Mouse (Mus musculus) left cerebral cortex, adult 9 months (tissue): ENCODE results near the gene Vmp1.
A peak's percentile ranks its signal among the peaks of the same experiment; 100 is the strongest.

Experiments used
- DNase-seq, 2 experiments: peaks; one replicate each; pipeline ENCODE4 v3.0.0; 2022; ENCODE audit warnings: low spot score in 2 of 2

Gene Vmp1

GRCm38 (mm10) chr11:86584898-86585597, 98.6 kb downstream of the Vmp1 start:
- no peak for DNase-seq

- no peak for DNase-seq
Measured at GRCm38 (mm10) chr11:86583990-86584897, 99.4 kb downstream of the Vmp1 start.

- no peak for DNase-seq
Measured at GRCm38 (mm10) chr11:86583313-86583825, 100.3 kb downstream of the Vmp1 start.

- DNase-seq: no peak
Measured at GRCm38 (mm10) chr11:86582543-86583260, 100.9 kb downstream of the Vmp1 start.

GRCm38 (mm10) chr11:86581943-86582542, 101.6 kb downstream of the Vmp1 start:
- no peak for DNase-seq

- DNase-seq: no peak
Measured at GRCm38 (mm10) chr11:86581250-86581753, 102.3 kb downstream of the Vmp1 start.

GRCm38 (mm10) chr11:86580319-86581113, 103.1 kb downstream of the Vmp1 start:
- no peak for DNase-seq

- no peak for DNase-seq
Measured at GRCm38 (mm10) chr11:86579731-86580318, 103.8 kb downstream of the Vmp1 start.

- peak; percentile 17 to 22 for DNase-seq
Measured at GRCm38 (mm10) chr11:86578809-86579730, 104.6 kb downstream of the Vmp1 start.

- no peak for DNase-seq
Measured at GRCm38 (mm10) chr11:86578106-86578808, 105.4 kb downstream of the Vmp1 start.

- DNase-seq: no peak
Measured at GRCm38 (mm10) chr11:86577231-86577630, 106.4 kb downstream of the Vmp1 start.

GRCm38 (mm10) chr11:86575632-86576378, 107.8 kb downstream of the Vmp1 start:
- DNase-seq: no peak

- DNase-seq: no peak
Measured at GRCm38 (mm10) chr11:86574408-86574807, 109.2 kb downstream of the Vmp1 start.

GRCm38 (mm10) chr11:86573646-86574231, 109.9 kb downstream of the Vmp1 start:
- no peak for DNase-seq

- DNase-seq: no peak
Measured at GRCm38 (mm10) chr11:86572623-86573022, 111.0 kb downstream of the Vmp1 start.

GRCm38 (mm10) chr11:86571871-86572270, 111.8 kb downstream of the Vmp1 start:
- DNase-seq: no peak
